Mouse (Mus musculus) heart, postnatal 25 days (tissue): ENCODE measurements around the gene Mprip. TPM values are rescaled to one million over a fixed set of nuclear protein-coding genes. Genes with fewer than 3 reads are reported as not detected.
A peak's percentile ranks its signal among the peaks of the same experiment; 100 is the strongest.
"Not testable (repeated sequence)": the region's sequence is repeated elsewhere in the genome, so short reads cannot be mapped to it uniquely, and the experiment has no call there.

ENCODE experiments used
- DNase-seq: peaks from one replicate; pipeline ENCODE4 v3.0.0; 2022; ENCODE audit warnings: low spot score
- intact Hi-C: fragments of 180-260 bp; cut with DNase I; formaldehyde crosslinking; loops from one replicate; pipeline ENCODE4 v1.15.1; 2025
- total RNA-seq, 2 experiments: library from RNA; stranded (reverse); gene quantifications; 2 replicates each; pipeline ENCODE4 v1.2.3; 2021

The Mprip gene
- total RNA-seq = 100 to 1,000 TPM; 149 to 151 TPM

DNA sequence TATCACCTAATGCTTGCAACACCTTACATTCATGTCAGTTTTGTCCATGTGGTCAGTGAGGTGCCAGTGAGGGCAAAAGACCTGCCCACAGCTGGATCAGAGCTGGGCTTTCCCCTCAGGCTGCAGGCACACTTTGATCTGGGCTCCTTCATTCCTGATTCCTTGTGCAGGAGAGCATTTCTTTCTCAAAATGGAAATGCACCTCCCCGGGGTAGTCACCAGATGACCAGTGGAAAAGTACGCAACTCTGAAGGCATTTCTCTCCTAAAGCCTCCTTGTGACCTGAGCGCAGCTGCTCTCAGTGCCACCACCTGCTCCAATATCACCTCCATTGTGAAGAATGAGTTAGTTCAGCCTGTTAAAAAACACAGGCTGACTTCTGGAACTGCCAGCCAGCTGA is at the start of gene Mprip:
Gene Mprip, plus strand, starts transcription at position 301 of the 400 bp plus-strand sequence.
- intact Hi-C loops = loop anchor here (2.0 kb wide), 1 partner anchor 72 kb away; no protein-coding TSS in a partner anchor
- DNase-seq = no peak

DNA sequence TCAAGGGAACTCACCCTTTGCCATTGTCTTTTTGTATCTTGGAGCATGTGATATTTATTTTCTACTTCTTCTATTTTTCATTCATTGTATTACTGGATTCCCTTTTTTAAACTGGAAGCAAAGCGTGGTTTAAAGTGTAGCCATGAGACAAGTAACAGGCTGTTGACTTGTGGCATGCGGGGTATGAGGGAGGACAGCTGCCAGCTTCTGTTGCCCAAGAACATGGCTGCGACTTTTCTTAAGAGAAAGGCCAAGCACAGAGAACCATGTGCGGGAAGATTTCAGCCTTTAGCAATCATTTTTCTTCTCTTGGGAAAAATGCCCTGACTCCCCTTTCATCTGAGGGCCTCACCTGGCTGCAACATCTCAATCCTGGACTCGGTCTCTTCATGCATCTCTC is 49.5 kb upstream of the Mprip start:
- no peak for DNase-seq
- intact Hi-C loops = loop anchor here (2.0 kb wide), 1 partner anchor 87 kb away; no protein-coding TSS in a partner anchor

DNA sequence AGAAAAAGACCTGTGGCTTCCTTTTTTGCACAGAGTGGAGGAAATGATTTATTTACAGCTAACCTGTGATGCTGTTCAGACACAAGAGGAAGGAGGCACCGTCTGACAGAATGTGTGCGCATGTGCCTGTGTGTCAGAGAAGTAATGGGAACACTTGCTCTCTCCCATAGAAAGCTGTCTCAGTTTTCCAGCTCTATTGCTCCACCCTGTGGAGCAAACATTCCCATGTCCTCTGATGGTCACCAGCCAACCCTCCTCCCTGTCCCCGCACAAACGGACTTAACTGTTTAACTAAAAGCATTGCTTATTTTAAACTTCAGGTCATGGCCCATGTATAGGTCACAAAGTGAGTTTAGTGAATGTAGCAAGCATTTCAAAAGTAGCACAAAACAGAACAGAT is 47.0 kb upstream of the Mprip start:
- intact Hi-C loops = no loop called here
- DNase-seq = no peak

DNA sequence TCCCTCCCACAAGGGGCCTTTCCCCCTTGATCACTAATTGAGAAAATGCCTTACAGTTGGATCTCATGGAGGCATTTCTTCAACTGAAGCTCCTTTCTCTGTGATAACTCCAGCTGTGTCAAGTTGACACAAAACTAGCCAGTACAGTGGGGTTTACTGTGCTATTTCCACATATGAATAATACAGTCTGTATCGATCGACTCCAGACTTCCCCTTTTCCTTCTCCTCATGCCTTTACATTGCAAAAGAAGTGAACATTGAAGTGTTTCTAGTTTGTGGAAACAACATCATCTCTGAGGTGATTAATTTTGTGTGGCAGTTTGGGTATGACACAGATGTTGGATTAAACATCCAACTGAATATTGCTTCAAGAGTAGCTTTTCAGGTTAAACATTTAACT is 44.1 kb upstream of the Mprip start:
- intact Hi-C loops, DNase-seq: not testable (repeated sequence)

DNA sequence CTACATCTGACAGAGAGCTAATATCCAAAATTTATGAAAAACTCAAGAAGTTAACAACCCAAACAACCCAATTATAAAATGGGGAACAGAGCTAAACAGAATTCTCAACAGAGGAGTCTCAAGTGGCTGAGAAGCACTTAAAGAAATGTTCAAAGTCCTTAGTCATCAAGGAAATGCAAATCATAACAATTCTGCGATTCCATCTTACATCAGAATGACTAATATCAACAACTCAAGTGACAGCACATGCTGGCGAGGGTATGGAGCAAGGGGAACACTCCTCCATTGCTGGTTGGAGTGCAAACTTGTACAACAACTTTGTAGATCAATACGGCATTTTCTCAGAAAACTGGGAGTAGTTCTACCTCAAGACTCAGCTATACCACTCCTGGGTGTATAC is 38.9 kb upstream of the Mprip start:
- intact Hi-C loops = no loop called here
- no peak for DNase-seq

DNA sequence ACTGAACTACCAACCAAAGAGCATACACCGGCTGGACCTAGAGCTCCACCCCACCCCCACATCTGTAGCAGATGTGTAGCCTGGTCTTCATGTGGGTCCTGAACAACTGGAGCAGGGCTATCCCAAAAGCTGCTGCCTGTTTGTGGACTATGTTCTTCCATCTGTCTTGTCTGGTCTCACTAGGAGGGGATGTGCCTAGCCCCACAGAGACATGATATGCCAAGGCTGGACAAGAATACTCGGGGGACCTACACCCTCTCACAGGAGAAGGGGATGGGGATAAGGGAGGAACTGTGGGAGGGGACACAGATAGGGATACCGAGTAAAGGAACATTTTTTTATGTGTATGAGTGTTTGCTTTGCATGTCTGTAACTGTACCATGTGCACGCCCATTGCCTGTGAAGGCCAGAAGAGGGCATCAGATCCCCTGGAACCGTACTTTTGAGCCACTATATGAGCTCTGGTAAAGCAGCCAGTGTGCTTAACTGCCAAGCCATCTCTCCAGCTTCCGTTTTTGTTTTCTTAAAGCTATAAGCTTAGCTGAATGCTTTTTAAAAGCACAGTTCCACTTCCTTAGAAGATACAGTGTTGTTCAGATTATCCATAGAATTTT is 37.0 kb upstream of the Mprip start:
- DNase-seq = no peak
- intact Hi-C loops = loop anchor here (1.0 kb wide), 2 partner anchors 122 to 154 kb away; no protein-coding TSS in a partner anchor

DNA sequence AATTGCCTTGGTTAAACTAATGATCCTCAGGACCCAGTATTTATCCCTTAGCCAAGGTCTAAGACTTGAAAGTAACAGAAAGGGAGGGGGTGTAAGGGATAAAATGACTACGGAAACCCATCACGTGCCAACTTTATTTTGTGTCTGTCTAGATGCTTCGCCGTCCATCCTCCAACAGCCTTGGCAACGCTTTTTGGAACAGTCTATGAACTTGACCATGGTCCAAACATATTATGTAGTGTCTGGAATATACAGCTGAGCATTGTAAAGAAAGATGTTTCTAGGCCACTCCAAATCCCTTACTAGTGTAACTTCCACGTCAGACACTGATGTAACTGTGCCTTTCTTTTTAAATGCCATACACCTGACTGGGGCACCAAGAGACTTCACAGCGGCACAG is 34.9 kb upstream of the Mprip start:
- intact Hi-C loops = no loop called here
- no peak for DNase-seq

DNA sequence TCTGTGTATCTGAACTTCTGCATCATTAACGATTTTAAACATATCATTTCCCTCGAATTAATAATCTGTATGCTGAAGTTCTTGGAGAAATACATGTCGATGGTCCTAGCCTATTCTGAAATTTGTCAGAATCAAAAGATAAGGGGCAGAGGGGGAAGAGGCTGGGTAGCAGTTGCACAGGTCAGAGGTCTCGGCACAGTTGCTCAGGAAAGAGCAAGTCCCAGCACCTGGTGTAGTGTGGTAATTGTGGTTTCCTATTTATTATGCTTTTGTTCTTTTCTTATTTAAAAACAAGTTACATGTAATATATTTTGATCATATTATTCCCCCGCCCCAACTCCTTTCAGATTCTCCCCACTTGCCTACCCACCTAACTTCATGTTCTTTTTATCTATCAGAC is 32.9 kb upstream of the Mprip start:
- intact Hi-C loops = no loop called here
- DNase-seq = no peak

DNA sequence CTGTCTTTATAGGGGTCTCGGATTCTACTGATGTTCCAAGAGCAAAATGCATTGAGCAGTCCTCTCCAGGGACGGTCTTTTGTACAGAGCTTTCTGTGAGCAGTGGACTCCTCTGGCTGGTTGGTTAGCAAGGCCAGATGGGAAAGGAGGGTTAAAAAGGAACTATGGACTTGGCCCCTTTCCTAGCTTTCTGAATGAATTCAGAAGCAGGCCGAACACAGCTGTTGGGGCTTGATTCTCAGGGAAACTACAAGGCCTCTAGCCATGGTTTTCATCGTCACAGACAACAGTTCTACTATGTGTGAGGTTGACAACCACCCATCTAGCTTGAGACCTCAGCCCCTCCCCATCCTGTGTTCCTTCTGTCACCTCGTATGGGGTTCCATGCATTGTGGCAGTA is 31.2 kb upstream of the Mprip start:
- DNase-seq = no peak
- intact Hi-C loops = no loop called here

DNA sequence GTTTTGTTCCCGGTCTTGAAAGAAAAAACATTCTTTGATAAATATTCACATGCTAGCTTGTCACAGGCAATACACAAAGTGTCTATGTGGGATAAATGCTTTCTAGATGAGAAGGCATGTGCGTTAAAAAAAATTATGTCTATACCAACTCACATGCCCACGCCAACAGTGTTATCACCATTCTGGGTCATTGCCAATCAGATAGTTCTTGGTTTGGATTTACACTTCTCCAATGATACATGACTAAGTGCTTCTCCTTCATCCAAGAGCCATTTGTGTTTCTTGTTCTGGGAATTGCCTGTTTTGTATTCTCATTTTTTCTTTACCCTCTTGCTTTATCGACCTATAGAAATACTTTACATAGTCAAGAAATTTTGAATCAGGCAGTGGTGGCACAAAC is 29.1 kb upstream of the Mprip start:
- intact Hi-C loops = loop anchor here (2.0 kb wide), 1 partner anchor 115 kb away; no protein-coding TSS in a partner anchor
- DNase-seq = no peak

DNA sequence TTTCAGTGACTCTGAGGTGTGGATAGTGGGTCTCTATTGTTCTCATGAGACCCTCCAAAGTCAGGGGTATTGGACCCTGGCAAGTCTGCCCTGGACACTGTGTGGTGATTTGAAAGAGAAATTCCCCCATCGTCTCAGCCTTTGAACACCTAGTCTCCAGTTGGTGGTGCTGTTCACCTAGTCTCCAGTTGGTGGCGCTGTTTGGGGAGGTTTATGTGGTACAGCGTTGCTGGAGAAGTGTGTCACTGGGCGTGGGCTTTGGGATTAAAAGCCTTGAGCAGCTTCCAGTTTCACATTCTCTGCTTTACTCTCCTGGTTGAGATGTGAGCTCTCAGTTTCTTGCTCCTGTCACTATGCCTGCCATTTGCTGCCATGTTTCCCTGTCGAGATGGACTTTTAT is 28.1 kb upstream of the Mprip start:
- intact Hi-C loops = loop anchor here (2.0 kb wide), 1 partner anchor 114 kb away; no protein-coding TSS in a partner anchor
- DNase-seq = no peak

DNA sequence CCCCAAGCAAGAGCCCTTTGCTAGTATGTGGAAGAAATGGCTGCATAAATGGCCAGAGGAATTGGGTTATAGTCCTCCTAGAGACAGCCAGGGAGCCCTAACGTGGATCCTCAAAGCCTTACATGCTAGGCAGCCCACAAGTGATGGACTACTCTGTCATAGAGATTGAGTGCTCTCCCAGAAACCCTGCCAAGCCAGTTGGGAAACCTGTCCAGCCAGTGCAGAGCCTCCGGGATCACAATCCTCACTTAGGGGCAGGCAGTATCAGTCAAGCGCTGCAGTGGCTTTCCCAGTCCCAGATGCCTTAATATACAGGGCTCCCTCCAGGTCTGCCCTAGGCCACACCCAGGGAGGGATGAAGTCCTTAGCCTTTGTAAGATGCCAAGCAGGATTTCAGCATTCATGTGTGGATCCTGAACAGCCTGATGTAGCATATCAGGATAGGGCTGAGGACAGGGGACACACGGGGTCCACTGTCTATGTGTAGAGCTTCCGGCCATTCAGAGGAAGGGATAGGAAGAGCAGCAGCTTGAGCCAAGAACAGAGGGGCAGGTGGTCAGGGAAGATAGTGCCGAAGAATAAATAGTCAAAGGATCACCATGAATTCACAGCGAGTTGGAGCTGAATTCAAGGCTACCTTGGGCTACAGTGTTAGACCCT is 27.0 kb upstream of the Mprip start:
- intact Hi-C loops = no loop called here
- DNase-seq = no peak

DNA sequence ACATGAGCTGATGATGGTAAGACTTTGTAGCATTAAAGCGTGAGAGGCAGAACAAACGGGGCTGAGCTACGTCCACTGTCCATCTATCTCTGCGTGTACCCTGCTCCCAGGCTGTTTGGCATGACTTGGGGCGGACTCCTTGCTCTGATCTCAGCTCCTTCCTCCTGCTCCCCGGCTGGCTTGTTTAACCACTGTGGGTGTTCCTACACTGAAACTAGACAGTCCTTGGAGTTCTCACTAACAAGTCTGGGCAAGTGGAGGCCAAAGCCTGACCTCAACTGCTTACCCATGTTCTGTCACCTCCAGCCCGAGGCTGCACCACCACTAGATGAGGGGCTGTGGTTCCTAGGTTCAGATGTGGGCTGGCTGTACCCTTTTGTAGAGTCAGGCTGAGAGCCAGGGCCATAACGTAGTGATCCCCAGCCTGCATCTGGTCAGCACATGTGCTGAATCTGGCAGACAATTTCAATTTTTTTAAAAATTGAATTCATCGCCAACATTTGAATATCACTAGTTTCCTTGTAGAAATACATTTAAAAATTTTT is 25.8 kb upstream of the Mprip start:
- DNase-seq = peak; percentile 10
- intact Hi-C loops = no loop called here

DNA sequence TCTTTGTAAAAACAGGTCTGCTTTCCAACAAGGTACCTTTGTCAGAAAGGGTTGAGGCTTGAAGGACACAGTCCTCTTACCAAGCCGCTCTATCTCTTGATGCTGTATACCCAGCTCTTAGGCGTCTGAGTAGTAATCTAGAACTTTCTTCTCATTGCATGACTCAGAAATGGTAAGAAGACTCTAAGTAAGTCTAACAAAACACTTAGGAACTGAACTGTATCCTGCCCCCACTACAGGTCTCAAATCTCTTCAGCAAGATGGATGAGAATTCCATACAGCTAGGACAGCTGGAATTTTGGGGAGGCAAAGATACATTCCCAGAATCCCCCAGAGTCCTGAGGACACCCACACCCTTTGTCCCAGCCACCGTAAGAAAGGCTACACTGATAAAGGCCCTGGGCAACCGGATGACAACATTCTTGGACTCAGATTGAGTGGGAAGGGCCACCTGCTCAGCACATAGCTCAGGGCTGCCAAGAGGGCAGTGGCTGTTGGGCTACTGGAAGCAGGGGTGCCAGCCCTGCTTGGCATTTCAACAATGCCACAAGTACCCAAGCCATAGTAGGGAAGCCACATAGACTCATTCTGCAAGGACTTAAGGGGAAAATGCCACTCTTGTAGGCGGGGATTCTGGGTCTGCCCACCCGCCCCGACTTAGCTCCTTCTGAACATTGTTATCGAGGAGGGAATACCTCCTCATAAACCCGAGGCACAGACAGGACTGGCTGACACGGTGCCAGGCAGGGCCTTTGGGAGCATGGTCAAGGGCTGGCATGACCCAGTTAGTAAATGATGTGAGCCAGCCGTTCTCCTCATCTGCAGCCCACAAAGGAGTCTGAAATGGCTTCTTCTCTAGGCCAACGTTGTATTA is 25.0 kb upstream of the Mprip start:
- intact Hi-C loops = no loop called here
- DNase-seq = no peak

DNA sequence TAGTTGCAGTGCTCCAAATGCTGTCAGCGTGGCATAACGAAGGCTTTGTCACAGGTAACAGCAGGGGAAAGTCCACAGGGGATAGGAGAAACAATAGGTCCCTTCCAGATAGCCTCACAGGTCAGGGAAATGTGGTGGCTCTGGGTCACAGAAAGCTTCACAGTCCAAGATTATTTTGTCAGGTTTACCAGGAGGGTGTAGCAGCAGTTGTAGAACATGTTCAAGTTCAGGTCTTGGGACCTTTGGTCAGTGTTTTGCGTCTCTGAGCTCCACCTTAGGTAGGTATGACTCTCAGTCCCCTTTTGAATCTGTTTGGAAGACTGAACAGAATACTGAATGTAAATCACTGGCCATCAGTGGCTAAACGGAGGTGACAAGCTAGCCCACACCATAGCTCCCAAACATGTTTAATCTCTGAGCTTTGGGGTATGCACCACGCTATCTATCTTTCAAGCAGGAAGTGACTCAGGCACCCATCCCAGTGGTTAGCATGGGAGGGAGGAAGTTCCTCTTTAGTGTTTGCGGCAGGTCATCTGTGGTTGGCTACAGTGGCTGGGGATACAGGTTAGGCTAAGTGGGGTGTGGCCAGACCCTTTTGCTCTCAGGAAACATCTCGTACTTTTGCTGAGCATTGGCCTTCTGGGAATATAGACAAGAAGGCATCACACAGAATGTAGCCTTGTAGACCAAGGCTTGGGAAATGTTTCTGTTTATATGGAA is 24.2 kb upstream of the Mprip start:
- intact Hi-C loops = no loop called here
- no peak for DNase-seq

DNA sequence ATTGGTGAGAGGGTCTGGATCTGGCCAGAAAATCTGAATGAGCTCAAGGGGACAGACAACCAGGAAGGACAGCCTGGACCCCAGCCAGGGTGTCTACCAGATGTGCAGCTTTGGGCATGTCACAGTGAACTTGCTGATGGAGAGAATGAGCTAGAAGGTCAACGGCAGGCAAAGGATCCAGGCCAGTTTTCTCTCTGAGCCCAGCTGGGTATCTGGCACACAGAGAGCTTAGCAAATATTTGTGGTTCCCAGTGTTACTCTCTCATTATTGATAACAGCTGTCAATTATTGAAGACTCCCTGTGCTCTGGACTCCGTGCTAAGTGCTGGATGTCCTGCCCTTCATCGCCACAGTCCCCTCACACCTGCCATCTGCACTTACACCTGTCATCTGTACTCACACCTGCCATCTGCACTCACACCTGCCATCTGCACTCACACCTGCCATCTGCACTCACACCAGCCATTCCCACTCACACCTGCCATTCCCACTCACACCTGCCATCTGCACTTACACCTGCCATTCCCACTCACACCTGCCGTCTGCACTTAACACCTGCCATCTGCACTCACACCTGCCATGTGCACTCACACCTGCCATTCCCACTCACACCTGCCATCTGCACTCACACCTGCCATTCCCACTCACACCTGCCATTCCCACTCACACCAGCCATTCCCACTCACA is 21.0 kb upstream of the Mprip start:
- intact Hi-C loops = no loop called here
- DNase-seq = no peak

DNA sequence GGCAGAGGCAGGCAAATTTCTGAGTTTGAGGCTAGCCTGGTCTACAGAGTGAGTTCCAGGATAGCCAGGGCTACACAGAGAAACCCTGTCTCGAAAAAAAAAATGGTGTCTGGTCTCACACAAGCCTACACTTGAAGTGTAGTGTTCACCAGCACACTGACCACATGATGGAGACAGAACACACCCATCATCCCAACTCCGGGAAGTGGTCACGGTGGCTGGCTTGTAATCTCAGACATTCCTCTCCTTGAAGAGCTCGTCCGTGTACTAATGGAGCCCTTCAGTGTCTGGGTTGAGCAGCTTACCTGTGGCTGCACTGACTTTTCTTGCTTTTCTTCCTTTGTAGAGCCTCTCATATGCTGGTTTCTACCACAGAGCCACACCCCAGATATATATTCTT is 19.9 kb upstream of the Mprip start:
- intact Hi-C loops = no loop called here
- no peak for DNase-seq

DNA sequence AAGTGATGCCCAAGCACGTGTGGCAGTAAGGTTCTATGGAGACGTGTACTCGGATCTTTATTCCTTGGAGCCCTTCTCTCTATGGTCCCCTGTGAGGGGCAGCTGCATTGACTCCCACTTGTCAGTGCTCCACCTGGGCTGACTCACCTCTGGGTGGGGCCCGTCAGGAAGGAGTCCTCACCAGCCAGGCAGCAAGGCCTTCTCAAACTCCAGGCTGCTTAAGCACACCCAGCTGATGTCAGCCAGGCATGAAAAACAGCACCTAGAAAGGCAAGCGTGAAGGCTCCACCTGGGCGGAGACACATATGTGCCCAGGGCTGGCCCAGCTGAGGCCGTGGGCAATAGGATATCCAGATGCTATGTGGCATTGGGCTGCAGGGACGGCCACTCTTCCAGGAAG is 18.7 kb upstream of the Mprip start:
- no peak for DNase-seq
- intact Hi-C loops = no loop called here

DNA sequence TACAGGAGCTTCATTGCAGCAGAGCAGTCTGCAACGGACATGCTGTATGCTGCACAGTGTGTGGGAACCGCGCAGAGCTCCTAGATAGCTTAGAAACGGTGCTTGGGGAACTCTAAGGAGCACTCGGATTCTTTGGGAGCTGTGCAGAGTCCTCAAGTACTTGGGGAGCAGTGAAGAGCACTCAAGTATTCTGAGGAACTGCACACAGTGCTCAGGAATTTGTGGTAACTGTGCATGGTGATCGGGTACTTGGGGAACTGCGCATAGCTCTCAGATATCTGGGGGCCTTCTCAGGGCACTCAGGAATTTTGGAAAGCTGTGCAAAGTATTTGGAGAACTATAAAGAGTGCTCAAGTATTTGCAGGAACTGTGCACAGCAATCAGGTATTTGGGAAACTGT is 16.1 kb upstream of the Mprip start:
- intact Hi-C loops = no loop called here

More for the DNA sequence above, 16.1 kb upstream of the Mprip start:
- no peak for DNase-seq
